Mouse (Mus musculus): ENCODE data around the gene Rps6ka1.
"Not testable (repeated sequence)": the region's sequence is repeated elsewhere in the genome, so short reads cannot be mapped to it uniquely, and the experiment has no call there.

Gene Rps6ka1

GRCm38 (mm10) chr4:133854621-133855020 lies 33.0 kb downstream of the Rps6ka1 start:
- DNase-seq, result no peak

DNA sequence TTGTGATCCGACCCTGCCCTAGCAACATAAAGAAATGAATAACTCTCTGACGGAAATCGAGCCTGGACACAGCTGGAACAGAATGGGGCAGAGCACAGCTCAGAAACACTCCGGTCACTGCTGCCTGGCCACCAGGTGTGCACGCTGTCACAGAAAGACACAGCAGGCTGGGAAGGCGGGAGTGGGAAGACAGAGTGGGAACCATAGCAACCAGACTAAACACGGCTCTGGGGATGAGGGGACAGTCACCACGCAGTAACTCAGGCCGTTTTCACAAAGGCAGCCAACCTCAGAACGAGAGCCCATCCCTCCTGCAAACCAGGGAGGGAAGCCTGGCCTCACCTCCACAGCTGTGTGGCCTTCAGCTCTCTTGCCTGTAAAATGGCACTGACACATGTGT lies 34.0 kb downstream of the Rps6ka1 start:
- DNase-seq, result no peak

DNA sequence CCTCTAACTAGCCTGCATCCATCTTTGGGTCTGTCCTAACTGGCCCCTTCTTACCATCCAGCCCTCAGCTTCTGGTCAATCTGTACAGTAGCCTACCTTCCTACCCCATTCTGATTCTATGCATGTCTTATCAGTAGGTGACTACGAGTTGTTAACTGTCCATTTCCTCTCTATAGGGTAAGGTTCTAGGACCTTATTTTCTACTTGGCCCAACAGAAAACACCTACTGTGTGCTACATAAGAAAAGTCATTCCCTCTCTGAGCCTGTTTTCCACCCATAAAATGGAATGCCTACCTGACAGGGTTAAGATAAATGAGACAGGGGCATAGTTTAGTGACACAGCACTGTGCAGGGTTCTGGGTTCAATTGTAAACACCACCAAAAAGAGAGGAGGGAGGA lies 41.0 kb downstream of the Rps6ka1 start:
- no peak for DNase-seq

- DNase-seq, result no peak
Observed at GRCm38 (mm10) chr4:133845060-133845459, 42.5 kb downstream of the Rps6ka1 start.

DNA sequence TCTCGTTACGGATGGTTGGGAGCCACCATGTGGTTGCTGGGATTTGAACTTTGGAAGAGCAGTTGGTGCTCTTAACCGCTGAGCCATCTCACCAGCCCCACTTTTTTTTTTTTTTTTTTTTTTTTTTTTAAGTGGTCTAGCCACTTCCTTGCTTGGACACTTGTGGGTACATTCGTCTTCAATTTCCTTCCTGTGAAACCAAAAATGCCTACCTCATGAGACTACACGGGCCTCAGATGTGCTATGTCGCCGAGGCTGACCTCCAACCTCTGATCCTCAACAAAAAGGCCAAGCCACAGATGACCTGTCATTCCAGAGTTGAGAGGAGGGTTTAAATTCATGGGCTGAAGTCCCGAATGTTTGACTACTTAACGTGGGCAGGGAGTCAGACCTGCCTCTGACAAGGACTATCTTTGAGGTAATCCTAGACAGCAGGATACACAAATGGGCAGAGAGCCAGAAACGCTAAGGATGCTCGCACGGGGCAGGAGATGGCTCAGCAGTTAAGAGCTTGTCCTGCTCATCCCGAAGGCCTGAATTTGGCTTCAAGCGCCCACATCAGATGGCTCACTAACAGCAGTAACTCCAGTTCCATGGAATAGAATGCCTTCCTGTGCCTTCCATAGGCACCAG lies 43.3 kb downstream of the Rps6ka1 start:
- DNase-seq, result peak in 1 of 2 experiments; percentile 17

GRCm38 (mm10) chr4:133842992-133843737 lies 44.4 kb downstream of the Rps6ka1 start:
- peak; percentile 69 to 75 for DNase-seq

DNA sequence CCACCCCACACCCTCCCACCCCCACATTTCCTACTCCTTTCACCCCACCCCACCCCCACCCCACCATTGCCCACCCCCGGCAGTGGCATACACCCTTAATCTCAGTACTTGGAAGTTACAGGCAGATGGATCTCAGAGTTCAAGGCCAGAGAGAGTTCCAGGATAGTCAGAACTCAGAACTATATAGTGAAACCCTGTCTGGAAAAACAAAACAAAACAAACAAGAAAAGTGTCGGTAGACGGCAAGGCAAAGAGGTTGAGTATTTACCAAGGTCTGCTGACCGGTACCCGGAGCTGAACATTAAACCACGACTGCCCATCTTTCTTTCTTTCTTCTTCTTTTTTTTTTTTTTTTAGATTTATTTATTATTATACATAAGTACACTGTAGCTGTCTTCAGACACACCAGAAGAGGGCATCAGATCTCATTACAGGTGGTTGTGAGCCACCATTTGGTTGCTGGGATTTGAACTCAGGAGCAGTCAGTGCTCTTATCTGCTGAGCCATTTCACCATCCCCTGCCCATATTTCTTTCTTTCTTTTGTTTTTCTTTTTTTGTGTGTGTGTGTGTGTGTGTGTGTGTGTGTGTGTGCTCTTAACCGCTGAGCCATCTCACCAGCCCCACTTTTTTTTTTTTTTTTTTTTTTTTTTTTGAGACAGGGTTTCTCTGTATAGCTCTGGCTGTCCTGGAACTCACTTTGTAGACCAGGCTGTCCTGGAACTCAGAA lies 45.7 kb downstream of the Rps6ka1 start:
- not testable (repeated sequence) for DNase-seq

- peak; percentile 86 to 89 for DNase-seq
Observed at GRCm38 (mm10) chr4:133841035-133841434, 46.6 kb downstream of the Rps6ka1 start.

GRCm38 (mm10) chr4:133840501-133840900 lies 47.1 kb downstream of the Rps6ka1 start:
- no peak for DNase-seq

DNA sequence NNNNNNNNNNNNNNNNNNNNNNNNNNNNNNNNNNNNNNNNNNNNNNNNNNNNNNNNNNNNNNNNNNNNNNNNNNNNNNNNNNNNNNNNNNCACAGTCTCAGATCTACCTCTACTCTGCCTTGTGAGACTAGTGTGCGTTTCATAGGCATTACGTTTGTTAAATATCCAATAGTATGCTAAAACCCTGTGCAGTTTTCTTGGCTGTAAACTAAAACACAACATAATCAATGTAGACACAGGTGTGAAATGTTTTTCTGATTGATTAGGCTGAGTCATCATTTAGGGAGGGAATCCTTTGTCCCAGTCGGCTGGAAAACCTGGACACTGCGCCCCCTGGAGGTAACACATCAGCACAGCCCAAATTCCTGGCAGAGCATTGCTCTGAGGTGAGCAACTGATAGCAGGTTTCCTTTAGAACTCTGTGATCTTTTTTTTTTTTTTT lies 48.2 kb downstream of the Rps6ka1 start:
- peak; percentile 41 to 45 for DNase-seq

DNA sequence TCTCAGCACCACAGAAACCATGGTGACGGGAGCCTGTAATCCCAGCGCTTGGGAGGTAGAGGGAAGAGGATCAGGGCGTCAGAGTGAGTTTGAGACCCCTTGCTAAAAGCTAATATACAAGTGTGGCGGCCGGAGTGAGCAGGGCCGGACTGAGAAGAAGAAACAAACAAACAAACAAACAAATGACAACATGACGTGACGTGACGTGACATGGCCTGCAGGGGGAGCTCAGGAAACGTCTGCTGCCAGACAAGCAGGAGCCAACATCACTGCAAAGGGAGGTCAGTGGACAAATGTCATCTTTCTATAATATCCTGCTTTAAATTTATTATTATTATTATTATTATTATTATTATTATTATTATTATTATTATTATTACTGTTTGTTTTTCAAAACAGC lies 51.0 kb downstream of the Rps6ka1 start:
- DNase-seq, result peak; percentile 67 to 72

GRCm38 (mm10) chr4:133835211-133835610 lies 52.4 kb downstream of the Rps6ka1 start:
- no peak for DNase-seq

- peak; percentile 53 to 63 for DNase-seq
Observed at GRCm38 (mm10) chr4:133832945-133833874, 54.4 kb downstream of the Rps6ka1 start.

DNA sequence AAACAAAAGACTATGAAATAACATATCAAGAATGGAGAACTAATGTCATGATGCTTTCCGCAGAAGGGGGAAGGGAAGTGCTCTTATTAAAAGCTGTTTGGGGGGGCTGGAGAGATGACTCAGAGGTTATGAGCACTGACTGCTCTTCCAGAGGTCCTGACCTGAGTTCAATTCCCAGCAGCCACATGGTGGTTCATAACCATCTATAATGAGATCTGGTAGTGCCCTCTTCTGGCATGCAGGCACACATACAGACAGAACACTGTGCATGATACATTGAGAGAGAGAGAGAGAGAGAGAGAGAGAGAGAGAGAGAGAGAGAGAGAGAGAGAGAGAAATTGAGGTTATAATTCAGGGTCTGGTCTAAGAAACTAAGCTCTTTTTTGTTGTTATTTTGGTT lies 57.1 kb downstream of the Rps6ka1 start:
- no peak for DNase-seq

DNA sequence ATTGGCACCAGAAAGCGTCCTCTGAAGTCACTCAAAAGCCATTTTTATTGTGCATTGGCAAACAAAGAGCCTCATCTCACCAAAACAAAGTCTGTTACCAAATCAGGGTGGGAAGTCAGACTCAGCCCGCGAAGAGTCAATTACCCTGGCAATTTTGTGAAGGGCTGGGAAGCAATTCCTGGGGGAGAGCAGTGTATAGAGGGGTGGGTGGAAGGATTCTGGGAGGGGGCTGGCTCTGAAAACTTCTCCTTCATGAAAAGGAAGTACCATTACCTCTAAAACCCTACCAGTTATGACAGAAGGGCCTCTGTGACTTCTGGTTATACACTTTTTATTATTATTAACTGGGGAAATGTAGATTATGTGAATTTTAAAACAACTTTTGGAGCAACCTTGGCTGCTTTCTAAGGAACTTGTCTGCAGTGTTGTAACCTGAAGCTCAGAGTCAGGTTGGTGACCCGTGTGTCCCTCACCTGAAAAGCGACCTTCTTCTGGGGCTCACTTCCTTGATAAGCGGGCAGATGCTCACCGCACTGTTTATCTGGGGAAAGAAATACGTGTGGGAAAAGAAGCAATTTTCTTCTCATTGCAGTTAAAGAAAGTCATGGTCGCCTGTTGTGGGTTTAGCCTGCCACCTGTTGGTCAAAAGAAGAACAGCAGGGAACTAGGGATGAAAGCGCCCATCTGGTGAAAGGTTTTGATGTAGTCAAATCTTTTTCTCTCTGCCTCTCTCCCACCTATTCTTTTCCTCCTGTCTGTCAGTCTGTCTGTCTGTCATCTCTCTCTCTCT lies 58.1 kb downstream of the Rps6ka1 start:
- peak; percentile 85 to 87 for DNase-seq

DNA sequence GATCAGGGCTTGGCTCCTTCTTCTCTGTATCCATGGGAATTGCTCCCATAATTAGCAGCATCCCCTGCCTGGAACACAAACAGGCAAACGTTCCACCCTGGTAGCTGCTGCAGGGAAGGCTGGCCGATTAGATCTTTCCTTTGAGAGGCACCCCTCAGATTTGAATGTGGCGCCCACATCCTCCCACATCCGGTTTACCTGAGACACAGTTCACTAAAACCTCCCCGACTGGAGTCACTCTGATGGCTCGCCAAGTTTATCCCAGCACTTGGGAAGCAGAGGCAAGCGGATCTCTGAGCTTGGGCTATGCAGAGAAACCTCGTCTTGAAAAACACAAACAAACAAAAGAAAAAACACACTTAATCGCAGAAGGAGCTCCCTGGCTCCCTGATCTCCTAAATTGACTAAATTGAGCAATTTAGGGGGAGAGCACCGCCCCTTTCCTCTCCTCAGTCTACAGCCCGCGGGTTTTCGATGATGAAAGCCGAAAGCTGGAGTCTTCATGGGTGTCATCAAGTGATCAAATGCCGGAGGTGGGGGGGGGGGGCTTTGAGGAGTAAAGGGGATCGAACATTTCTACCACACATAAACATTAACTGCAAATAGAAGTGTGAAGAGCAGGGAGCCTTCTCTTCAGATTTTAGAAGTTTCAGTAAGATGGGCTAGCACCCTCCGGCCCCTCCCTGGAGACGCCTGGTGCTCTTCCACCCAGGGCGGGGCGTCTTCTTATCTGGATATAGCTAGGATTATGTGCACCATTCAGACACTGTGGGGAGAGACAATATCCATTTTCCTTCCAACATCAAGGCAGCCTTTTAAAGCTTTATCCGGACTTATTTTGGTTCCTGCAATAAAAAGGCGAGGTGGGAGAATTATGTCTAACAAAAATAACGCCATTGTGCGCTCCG lies 59.5 kb downstream of the Rps6ka1 start:
- DNase-seq, result peak; percentile 41 to 54

GRCm38 (mm10) chr4:133827354-133827753 lies 60.2 kb downstream of the Rps6ka1 start:
- DNase-seq, result no peak

GRCm38 (mm10) chr4:133825731-133826130 lies 61.9 kb downstream of the Rps6ka1 start:
- DNase-seq, result no peak

GRCm38 (mm10) chr4:133820806-133821560 lies 66.6 kb downstream of the Rps6ka1 start:
- peak; percentile 43 to 53 for DNase-seq

DNA sequence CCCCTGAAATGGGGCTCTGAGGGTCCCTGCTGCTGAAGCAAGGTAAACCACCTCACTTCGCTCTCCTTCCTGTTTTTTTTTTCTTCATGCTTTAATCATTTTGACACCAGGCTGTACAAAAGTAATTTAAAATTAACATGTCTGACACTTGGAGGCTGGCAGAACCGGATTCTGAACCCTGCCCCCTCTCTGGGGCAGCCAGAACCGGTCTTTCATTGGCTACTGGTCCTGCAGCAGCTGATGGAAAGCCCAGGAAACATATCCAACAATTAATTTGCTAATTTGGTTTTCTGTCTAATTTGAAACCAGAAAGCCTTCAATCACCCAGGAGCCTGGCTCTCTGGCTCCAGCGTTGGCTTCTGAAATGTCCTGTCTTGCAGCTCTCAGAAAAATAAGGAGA lies 67.4 kb downstream of the Rps6ka1 start:
- DNase-seq, result no peak
